Mouse (Mus musculus) liver, adult 2 months (tissue): ENCODE measurements at regions not wholly inside any gene's neighbourhood (a gene's known extent, or its start where the extent isn't known, plus 50 kb on each side); places are given as distances from the start of the nearest gene placed in this dataset.

ENCODE experiments used
- CTCF ChIP-seq: fragments of 200-500 bp; IDR thresholded peaks from 2 replicates; pipeline ENCODE4 v1.5.1; 2011; ENCODE audit warnings: low read depth, low read length, control low read depth
- POLR2A ChIP-seq: fragments of 200-500 bp; IDR thresholded peaks from 2 replicates; pipeline ENCODE4 v1.6.1; 2011; ENCODE audit warnings: low read length, control low read depth; ENCODE audit not compliant: insufficient read depth; ENCODE audit errors: extremely low read depth

DNA sequence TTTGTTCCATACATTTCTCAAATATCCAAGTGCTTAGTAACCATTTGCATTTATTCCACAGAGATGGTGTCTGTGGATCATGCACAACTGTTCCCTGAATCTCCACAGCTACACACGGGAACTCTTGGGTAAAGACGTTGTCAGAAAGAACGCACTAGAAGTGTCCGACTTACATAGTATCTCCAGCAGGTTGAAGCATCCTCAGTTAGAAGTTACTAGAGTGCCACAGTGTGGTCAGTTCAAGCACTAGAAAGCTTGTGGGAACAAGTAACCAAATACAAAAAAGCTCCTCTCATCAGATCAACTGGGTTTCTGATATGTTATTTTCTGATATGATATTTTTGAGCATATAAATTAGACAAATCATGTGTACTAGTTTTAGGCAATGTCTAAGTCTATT lies 167.5 kb upstream of the Arhgef26 start:
- TF ChIP-seq POLR2A = no peak
- no peak for TF ChIP-seq CTCF
